In the genomic region with DNA sequence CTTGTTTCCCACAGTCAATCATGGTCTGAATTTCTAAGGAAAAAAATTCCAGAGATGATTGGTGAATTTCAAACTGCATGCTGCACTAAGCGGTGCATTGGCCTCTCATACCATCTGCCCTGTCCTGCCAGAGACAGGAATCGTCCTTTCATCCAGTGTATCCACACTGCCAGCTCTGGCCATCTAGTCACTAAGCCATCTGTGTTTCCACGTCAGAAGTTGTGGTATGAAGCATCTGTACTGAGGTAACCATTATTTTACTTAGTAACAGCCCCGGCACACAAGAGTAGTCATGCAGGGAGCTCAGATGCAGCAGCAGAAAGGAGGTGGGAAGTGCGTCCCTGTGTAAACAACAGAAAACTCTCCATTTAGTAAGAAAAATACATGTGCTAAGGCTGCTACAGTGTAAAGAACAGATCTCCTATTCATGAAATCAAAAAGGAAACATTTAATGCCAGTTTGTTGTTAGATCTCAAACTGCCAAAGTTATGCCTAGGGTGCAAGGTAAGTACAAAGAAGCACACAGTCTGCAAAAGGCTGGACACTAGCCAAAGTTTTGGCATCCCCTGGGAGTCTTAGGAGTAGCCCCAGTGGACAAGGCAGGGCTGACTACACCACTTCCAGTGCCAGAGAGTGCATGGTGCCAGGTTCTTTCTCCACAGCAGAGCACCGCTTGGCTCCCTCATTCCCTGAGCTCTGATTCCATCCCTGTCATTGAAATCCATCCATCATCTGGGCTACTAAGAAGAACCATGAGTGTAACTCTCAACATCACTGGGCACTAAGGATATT, we compare ENCODE assay signal across 13 mouse cellular contexts. TPM values are rescaled to one million over a fixed set of nuclear protein-coding genes. Genes with fewer than 3 reads are reported as not detected.
A peak's percentile ranks its signal among the peaks of the same experiment; 100 is the strongest.
DNase-seq lines count a peak whose midpoint lies in the region; ATAC-seq lines count a peak whose summit lies in the region.
"Had no signal": no experiment of that assay in that cellular context is flagged by ENCODE, and none has a peak within 500 bp of the region (broad histone marks: within the 10 kb centered on the region; RNA-seq: fewer than 3 reads in every experiment).

No protein-coding gene starts in this region.

- no peaks in the 10 kb centered on the region for H3K36me3 ChIP-seq in embryonic facial prominence, embryonic 14.5 days (ENCODE audit: control insufficient read depth, insufficient read depth, low read length)
- H3K36me3 ChIP-seq in embryonic facial prominence, embryonic 10.5 days (replicated peaks) = no peaks in the 10 kb centered on the region
- no peaks in the 10 kb centered on the region for H3K36me3 ChIP-seq in kidney, embryonic 15.5 days
- H3K36me3 ChIP-seq: stomach, embryonic 15.5 days had no signal

- H3K4me2 ChIP-seq in embryonic facial prominence, embryonic 14.5 days (ENCODE audit: low read depth, low read length) = no peak overlapping the region
- H3K4me2 ChIP-seq in kidney, embryonic 15.5 days = 0 out of 2 replicates have a peak overlapping the region, but pooled peaks have one; percentile 7
- H3K4me2 ChIP-seq: heart, embryonic 11.5 days; stomach, embryonic 15.5 days had no signal

- peak overlapping the region; percentile 44 for H3K27ac ChIP-seq in embryonic facial prominence, embryonic 14.5 days (replicated peaks; ENCODE audit: low read depth, low read length)
- H3K27ac ChIP-seq in embryonic facial prominence, embryonic 10.5 days (replicated peaks) = no peak overlapping the region
- peak overlapping the region; percentile 37; the same call in 1 of the 2 replicates for H3K27ac ChIP-seq in kidney, embryonic 15.5 days
- H3K27ac ChIP-seq: gastrocnemius, adult 2 months; stomach, embryonic 15.5 days had no signal

- H3K9me3 ChIP-seq in embryonic facial prominence, embryonic 14.5 days (ENCODE audit: control insufficient read depth, low read length) = no peaks in the 10 kb centered on the region
- no peaks in the 10 kb centered on the region for H3K9me3 ChIP-seq in embryonic facial prominence, embryonic 10.5 days
- H3K9me3 ChIP-seq in kidney, embryonic 15.5 days (replicated peaks) = no peaks in the 10 kb centered on the region
- H3K9me3 ChIP-seq: stomach, embryonic 15.5 days had no signal

- 52% methylated on average over 6 of the region's 6 CpGs for WGBS in embryonic facial prominence, embryonic 14.5 days
- 71% methylated on average over 6 of the region's 6 CpGs for WGBS in embryonic facial prominence, embryonic 10.5 days
- WGBS in kidney, embryonic 15.5 days = 27% methylated on average over 6 of the region's 6 CpGs

- H3K4me3 ChIP-seq in embryonic facial prominence, embryonic 14.5 days (ENCODE audit: low read depth, low read length) = no peak overlapping the region
- H3K4me3 ChIP-seq in embryonic facial prominence, embryonic 10.5 days = no peak overlapping the region
- H3K4me3 ChIP-seq in kidney, embryonic 15.5 days (replicated peaks) = no peak overlapping the region
- H3K4me3 ChIP-seq: gastrocnemius, adult 2 months; stomach, embryonic 15.5 days had no signal

- no peak overlapping the region for H3K9ac ChIP-seq in embryonic facial prominence, embryonic 14.5 days (ENCODE audit: low read depth, low read length)
- no peak overlapping the region for H3K9ac ChIP-seq in kidney, embryonic 15.5 days
- H3K9ac ChIP-seq: stomach, embryonic 15.5 days had no signal

- no peaks in the 10 kb centered on the region for H3K4me1 ChIP-seq in embryonic facial prominence, embryonic 14.5 days (ENCODE audit: control insufficient read depth, insufficient read depth, low read length)
- H3K4me1 ChIP-seq in embryonic facial prominence, embryonic 10.5 days = no peaks in the 10 kb centered on the region
- peaks cover 17% of the 10 kb centered on the region for H3K4me1 ChIP-seq in kidney, embryonic 15.5 days
- H3K4me1 ChIP-seq: stomach, embryonic 15.5 days had no signal

- DNase-seq in embryonic facial prominence, embryonic 14.5 days (ENCODE audit: low spot score) = peak; percentile 30
- DNase-seq in embryonic facial prominence, embryonic 10.5 days (ENCODE audit: low spot score) = no peak
- no peak for DNase-seq in kidney, adult 8-10 months
- peak; percentile 14 for DNase-seq in 3134 (ENCODE audit: extremely low read depth, insufficient read length, low spot score)
- DNase-seq in fibroblast of lung, adult 2 months (ENCODE audit: low read depth) = peak; percentile 25
- DNase-seq in embryo, embryonic 10 days (ENCODE audit: low spot score) = no peak
- DNase-seq: gastrocnemius, adult 2 months; thymus, postnatal 25 days had no signal

- H3K27me3 ChIP-seq in embryonic facial prominence, embryonic 14.5 days (replicated peaks; ENCODE audit: control insufficient read depth, insufficient read depth, low read length) = no peaks in the 10 kb centered on the region
- no peaks in the 10 kb centered on the region for H3K27me3 ChIP-seq in embryonic facial prominence, embryonic 10.5 days (replicated peaks; ENCODE audit: low read depth, poor library complexity, severe bottlenecking)
- no peaks in the 10 kb centered on the region for H3K27me3 ChIP-seq in kidney, embryonic 15.5 days
- H3K27me3 ChIP-seq: stomach, embryonic 15.5 days had no signal

- peak; percentile 57 for ATAC-seq in embryonic facial prominence, embryonic 14.5 days (ENCODE audit: low read depth)
- peak; percentile 89 for ATAC-seq in kidney, embryonic 15.5 days (replicated peaks; ENCODE audit: low FRiP score)
- ATAC-seq in megakaryocyte-erythroid progenitor cell, adult 5-6 weeks (replicated peaks; ENCODE audit: low FRiP score, low TSS enrichment, poor library complexity, severe bottlenecking) = no peak

RNA-seq across cellular contexts. Expression of a gene that starts 14.3 kb away (rescaled TPM):
- polyA plus RNA-seq in embryonic facial prominence, embryonic 14.5 days (2014; fragmentation: Nextera tagmentation; extraction: Ambion mirVana) = 3.6 and 4.4 TPM in 2 replicates
- 0.60 and 0.72 TPM in 2 replicates for polyA plus RNA-seq in embryonic facial prominence, embryonic 10.5 days (2016; fragmentation: Nextera tagmentation; extraction: Ambion mirVana)
- 0.33 and 0.66 TPM in 2 replicates for polyA plus RNA-seq in kidney, embryonic 15.5 days (2015; fragmentation: Nextera tagmentation; extraction: Ambion mirVana)
- not detected in 2 replicates for total RNA-seq in megakaryocyte-erythroid progenitor cell, adult 5-6 weeks (2014; fragmentation: Nextera tagmentation)
- not detected in 2 replicates for total RNA-seq in megakaryocyte-erythroid progenitor cell, adult 5-6 weeks (2017)
- total RNA-seq: gastrocnemius, adult 2 months; hematopoietic stem cell, adult 5-6 weeks had no signal

Comparison
In these comparisons a context has a peak if more than half of its experiments do, and no peak if none do; other contexts are left out.
1. DNase-seq: peak in embryonic facial prominence, embryonic 14.5 days (single experiment), 3134 (single experiment) and fibroblast of lung, adult 2 months (single experiment); none in embryonic facial prominence, embryonic 10.5 days (single experiment), kidney, adult 8-10 months (0 of 2) and embryo, embryonic 10 days (single experiment).